Mouse (Mus musculus) kidney, embryonic 15.5 days (tissue): ENCODE data around the gene Coq5. TPM values are rescaled to one million over a fixed set of nuclear protein-coding genes. Genes with fewer than 3 reads are reported as not detected.

Experiments used
- ATAC-seq: fragments of 200-750 bp; cut with Nextera tagmentation; replicated peaks from 2 replicates; pipeline ENCODE4 v1.8.0; 2017; ENCODE audit warnings: moderate TSS enrichment; ENCODE audit not compliant: low FRiP score
- H3K27ac ChIP-seq: fragments of 300-500 bp; sonication (generic); 2 replicates; pipeline ENCODE4 v1.5.1; 2015; ENCODE audit warnings: mild to moderate bottlenecking, inconsistent platforms
- H3K27me3 ChIP-seq: fragments of 300-500 bp; sonication (generic); 2 replicates; pipeline ENCODE4 v1.6.1; 2015; ENCODE audit warnings: inconsistent platforms
- H3K36me3 ChIP-seq: fragments of 300-500 bp; sonication (generic); 2 replicates; pipeline ENCODE4 v1.6.1; 2015; ENCODE audit warnings: inconsistent platforms
- H3K4me1 ChIP-seq: fragments of 300-500 bp; sonication (generic); 2 replicates; pipeline ENCODE4 v1.6.1; 2015; ENCODE audit warnings: inconsistent platforms
- H3K4me2 ChIP-seq: fragments of 300-500 bp; sonication (generic); 2 replicates; pipeline ENCODE4 v1.6.1; 2015; ENCODE audit warnings: moderate library complexity, mild to moderate bottlenecking, inconsistent platforms
- H3K4me3 ChIP-seq: fragments of 300-500 bp; sonication (generic); replicated peaks from 2 replicates; pipeline ENCODE4 v1.5.1; 2015; ENCODE audit warnings: mild to moderate bottlenecking, inconsistent platforms
- H3K9ac ChIP-seq: fragments of 300-500 bp; sonication (generic); 2 replicates; pipeline ENCODE4 v1.6.1; 2015; ENCODE audit warnings: mild to moderate bottlenecking, inconsistent platforms
- H3K9me3 ChIP-seq: fragments of 300-500 bp; sonication (generic); replicated peaks from 2 replicates; pipeline ENCODE4 v1.6.1; 2016; ENCODE audit warnings: inconsistent platforms
- WGBS: fragments of 180-500 bp; shearing (Covaris S2); methylation state at CpG from one replicate; pipeline ENCODE4 v1.1.7; 2015; ENCODE audit warnings: mixed read lengths; 5-methylcytosine and 5-hydroxymethylcytosine counted together
- polyA plus RNA-seq: library from polyadenylated mRNA; unstranded; fragments of >200 nt; fragmentation: Nextera tagmentation; extraction: Ambion mirVana; gene quantifications from 2 replicates; pipeline ENCODE4 v1.2.1, GENCODE M21; 2015

Gene Coq5
- polyA plus RNA-seq, 1 experiment from 2014 or later = 51.2 TPM

GRCm38 (mm10) chr5:115269969-115270368, 9.5 kb upstream of the Coq5 start:
- no peaks in the 10 kb centered on the region for H3K27me3 ChIP-seq
- H3K4me3 ChIP-seq = peak overlapping the region; percentile 97; the same call in 1 of the 2 replicates
- H3K27ac ChIP-seq = no peak overlapping the region
- H3K9me3 ChIP-seq = no peaks in the 10 kb centered on the region
- H3K4me2 ChIP-seq = peak overlapping the region; percentile 73
- 90% methylated on average over 1 of the region's 1 CpGs for WGBS
- peaks cover 43% of the 10 kb centered on the region for H3K36me3 ChIP-seq
- peaks cover 53% of the 10 kb centered on the region for H3K4me1 ChIP-seq
- no peak overlapping the region for H3K9ac ChIP-seq
- ATAC-seq = no peak

DNA sequence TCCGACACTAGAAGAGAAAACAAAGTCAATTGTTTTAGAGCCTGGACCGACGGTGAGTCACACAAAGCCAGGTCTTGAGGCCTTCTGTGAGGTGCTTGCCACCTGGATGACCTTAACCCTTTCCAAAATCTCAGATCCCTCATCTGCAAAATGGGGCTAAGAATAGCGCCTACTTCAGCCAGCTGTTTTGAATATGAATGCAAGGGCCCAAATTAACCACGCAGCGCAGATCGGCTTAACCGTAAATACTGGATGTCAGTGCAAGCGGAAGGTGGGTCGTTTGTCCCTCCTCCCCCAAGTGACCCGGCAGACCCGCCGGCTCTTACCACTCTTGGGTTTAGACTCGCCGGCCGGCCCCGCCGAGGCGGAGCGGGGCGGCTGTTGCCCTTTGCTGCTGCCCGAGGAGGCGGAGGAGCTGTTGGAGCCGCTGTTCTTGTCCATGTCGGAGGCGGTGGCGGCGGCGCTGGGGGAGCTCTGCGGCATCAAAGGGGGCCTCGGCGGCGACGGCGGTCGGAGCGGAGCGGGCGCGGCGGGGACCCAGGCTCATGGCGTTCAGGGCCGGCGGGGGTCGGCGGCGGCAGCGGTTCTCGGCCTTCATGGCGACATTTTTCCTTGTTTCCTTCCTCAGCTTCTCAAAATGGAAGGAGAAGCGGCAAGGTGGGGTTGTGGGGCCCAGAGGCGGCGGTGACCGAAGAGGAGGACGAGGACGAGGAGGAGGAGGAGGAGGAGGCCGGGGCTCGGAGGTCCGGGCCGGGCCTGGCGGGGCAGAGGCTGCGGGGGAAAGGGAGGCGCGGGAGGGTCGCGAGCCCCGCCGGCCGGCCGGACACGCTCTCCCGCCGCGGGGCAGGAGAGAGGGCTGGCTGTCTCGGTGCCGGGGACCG, 7.3 kb upstream of the Coq5 start:
- H3K9ac ChIP-seq = peak overlapping the region; percentile 98
- peaks cover 47% of the 10 kb centered on the region for H3K4me1 ChIP-seq
- H3K27ac ChIP-seq = peak overlapping the region; percentile 78
- peaks cover 25% of the 10 kb centered on the region for H3K36me3 ChIP-seq
- H3K9me3 ChIP-seq = no peaks in the 10 kb centered on the region
- no peaks in the 10 kb centered on the region for H3K27me3 ChIP-seq
- under 1% methylated on average over 74 of the region's 77 CpGs for WGBS
- ATAC-seq = peak; percentile 62
- H3K4me2 ChIP-seq = peak overlapping the region; percentile 73
- H3K4me3 ChIP-seq = peak overlapping the region; percentile 97

DNA sequence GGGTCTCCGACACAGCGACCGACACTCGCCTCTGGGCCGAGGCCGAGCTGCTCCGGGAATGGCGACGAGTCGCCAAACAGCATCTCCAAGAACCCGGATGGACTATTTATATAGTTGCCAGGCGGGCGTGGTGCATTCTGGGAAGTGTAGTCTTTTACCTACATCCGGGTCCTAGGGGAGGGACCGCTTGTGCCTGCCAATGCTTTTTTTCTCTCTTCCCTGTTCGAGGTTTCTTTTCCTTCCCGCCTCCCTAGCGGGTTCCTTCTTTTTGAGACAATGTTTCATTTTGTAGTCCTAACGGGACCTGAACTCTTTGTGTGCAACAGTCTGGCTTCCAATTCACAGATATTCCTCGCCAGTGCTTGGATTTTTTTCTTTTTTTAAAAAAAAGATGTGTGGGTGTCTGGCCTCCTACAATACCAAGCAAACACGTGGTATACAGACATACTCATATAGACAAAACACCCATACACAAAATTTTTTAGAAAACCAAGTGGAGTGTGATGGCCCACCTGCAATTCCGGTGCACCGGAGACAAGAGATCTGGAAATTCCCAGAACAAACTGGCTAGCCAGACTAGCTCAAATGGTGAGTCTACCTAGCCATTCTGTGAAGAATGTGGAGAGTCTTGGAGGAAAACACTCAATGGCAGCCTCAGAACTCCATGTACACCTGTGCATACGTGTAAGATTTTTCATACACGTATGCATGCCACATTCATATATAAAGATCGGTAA, 6.5 kb upstream of the Coq5 start, which contains the start of gene Rnf10:
Gene Rnf10 (minus strand): TSS at position 87 of the 737 bp plus-strand sequence.
- ATAC-seq = peak; percentile 91
- H3K4me1 ChIP-seq = peaks cover 42% of the 10 kb centered on the region

GRCm38 (mm10) chr5:115273549-115274135, 5.8 kb upstream of the Coq5 start:
- H3K4me2 ChIP-seq = peak overlapping the region; percentile 73
- H3K36me3 ChIP-seq = peaks cover 14% of the 10 kb centered on the region
- no peak for ATAC-seq
- H3K27ac ChIP-seq = peak overlapping the region; percentile 78; the same call in 1 of the 2 replicates
- H3K9me3 ChIP-seq = no peaks in the 10 kb centered on the region
- 74% methylated on average over 6 of the region's 6 CpGs for WGBS
- H3K9ac ChIP-seq = no peak overlapping the region
- peaks cover 35% of the 10 kb centered on the region for H3K4me1 ChIP-seq
- H3K4me3 ChIP-seq = peak overlapping the region; percentile 97; the same call in 1 of the 2 replicates
- no peaks in the 10 kb centered on the region for H3K27me3 ChIP-seq

More for the DNA sequence above, 6.5 kb upstream of the Coq5 start, which contains the start of gene Rnf10:
- Histone ChIP-seq H3K9ac (peak within 1 kb of the TSS; percentile 98), H3K27me3 (no peaks in the 10 kb centered on the region), H3K9me3 (no peaks in the 10 kb centered on the region), H3K27ac (peak within 1 kb of the TSS; percentile 78), H3K4me2 (peak within 1 kb of the TSS; percentile 73), H3K36me3 (peaks cover 20% of the 10 kb centered on the region), H3K4me3 (peak within 1 kb of the TSS; percentile 97)
- 14% methylated on average over 26 of the region's 26 CpGs for WGBS

DNA sequence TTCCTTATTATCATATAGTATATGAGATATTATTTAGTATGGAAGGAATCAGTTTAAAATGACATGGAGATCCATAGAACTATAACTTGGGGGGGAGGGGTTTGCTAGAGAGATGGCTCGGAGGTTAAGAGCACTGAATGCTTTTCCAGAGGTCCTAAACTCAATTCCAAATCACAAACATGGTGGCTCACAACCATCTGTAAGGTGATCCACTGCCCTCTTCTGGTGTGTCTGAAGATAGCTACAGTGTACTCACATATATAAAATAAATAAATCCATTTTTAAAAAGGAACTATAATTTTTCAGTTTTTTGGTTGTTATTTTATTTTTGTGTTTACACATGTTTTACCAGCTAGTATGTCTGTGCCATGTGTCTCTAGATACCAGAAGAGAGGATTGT, 5.1 kb upstream of the Coq5 start:
- Histone ChIP-seq H3K36me3 (peaks cover 7% of the 10 kb centered on the region), H3K9me3 (no peaks in the 10 kb centered on the region), H3K9ac (no peak overlapping the region), H3K27ac (no peak overlapping the region), H3K4me1 (peaks cover 28% of the 10 kb centered on the region), H3K4me2 (no peak overlapping the region), H3K4me3 (no peak overlapping the region), H3K27me3 (no peaks in the 10 kb centered on the region)
- ATAC-seq = no peak
- 71% methylated on average over 1 of the region's 1 CpGs for WGBS

DNA sequence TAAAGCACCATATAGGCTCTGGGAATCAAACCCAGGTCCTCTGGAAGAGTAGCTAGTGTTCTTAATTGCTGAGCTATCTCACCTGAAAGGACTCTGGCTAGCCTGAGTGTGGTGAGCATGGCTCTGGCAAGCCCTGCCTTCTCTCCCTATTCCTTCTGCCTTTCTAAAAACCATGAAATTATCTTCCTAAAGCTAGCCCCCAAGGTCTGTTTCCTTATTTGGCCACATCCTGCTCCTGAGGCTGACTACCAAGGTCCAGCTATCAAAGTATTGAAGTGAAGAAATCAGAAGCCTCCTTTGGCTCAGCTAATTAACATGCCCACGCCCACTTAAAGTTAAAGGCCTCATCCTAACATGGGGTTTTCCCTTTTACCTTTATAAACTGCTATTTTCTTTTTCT, 4.7 kb upstream of the Coq5 start:
- peaks cover 24% of the 10 kb centered on the region for H3K4me1 ChIP-seq
- no peaks in the 10 kb centered on the region for H3K9me3 ChIP-seq
- no peak overlapping the region for H3K4me3 ChIP-seq
- H3K9ac ChIP-seq = no peak overlapping the region
- H3K4me2 ChIP-seq = no peak overlapping the region
- 96% methylated on average over 1 of the region's 1 CpGs for WGBS
- peaks cover 3% of the 10 kb centered on the region for H3K36me3 ChIP-seq
- no peak for ATAC-seq
- no peaks in the 10 kb centered on the region for H3K27me3 ChIP-seq
- H3K27ac ChIP-seq = no peak overlapping the region

GRCm38 (mm10) chr5:115275998-115276397, 3.5 kb upstream of the Coq5 start:
- no peak overlapping the region for H3K27ac ChIP-seq
- H3K9me3 ChIP-seq = no peaks in the 10 kb centered on the region
- H3K9ac ChIP-seq = no peak overlapping the region
- no peak for ATAC-seq
- H3K27me3 ChIP-seq = no peaks in the 10 kb centered on the region
- peaks cover 17% of the 10 kb centered on the region for H3K4me1 ChIP-seq
- H3K4me3 ChIP-seq = no peak overlapping the region
- 44% methylated on average over 14 of the region's 14 CpGs for WGBS
- H3K4me2 ChIP-seq = no peak overlapping the region
- no peaks in the 10 kb centered on the region for H3K36me3 ChIP-seq

GRCm38 (mm10) chr5:115278053-115278452, 1.4 kb upstream of the Coq5 start:
- no peak for ATAC-seq
- no peak overlapping the region for H3K9ac ChIP-seq
- 91% methylated on average over 1 of the region's 1 CpGs for WGBS
- H3K4me3 ChIP-seq = no peak overlapping the region
- no peaks in the 10 kb centered on the region for H3K9me3 ChIP-seq
- H3K36me3 ChIP-seq = peaks cover under 1% of the 10 kb centered on the region; the same call in 1 of the 2 replicates
- no peak overlapping the region for H3K27ac ChIP-seq
- H3K4me2 ChIP-seq = no peak overlapping the region
- H3K4me1 ChIP-seq = peaks cover 14% of the 10 kb centered on the region
- H3K27me3 ChIP-seq = no peaks in the 10 kb centered on the region

DNA sequence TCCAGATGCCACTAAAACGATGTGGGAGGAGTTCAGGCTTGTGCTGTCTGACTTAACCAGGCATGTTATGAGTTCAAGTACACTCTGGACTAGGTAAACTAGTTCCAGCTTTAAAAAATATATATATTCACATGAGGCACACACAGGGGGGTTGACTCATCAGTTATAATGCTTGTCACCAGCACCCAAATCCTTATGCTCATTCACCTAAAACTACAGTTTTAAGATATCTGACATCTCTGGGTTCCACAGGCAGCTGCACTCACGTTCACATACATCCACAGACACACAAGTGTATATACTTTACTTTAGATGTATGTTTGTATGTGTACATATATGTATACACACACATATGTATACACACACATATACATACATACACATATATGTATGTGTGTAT, 681 bp upstream of the Coq5 start:
- H3K9ac ChIP-seq = no peak overlapping the region
- no peak overlapping the region for H3K27ac ChIP-seq
- no peaks in the 10 kb centered on the region for H3K9me3 ChIP-seq
- H3K4me3 ChIP-seq = no peak overlapping the region
- no peak for ATAC-seq
- no peak overlapping the region for H3K4me2 ChIP-seq
- WGBS = 61% methylated on average over 2 of the region's 2 CpGs
- H3K27me3 ChIP-seq = no peaks in the 10 kb centered on the region
- peaks cover 7% of the 10 kb centered on the region for H3K36me3 ChIP-seq
- peaks cover 9% of the 10 kb centered on the region for H3K4me1 ChIP-seq

DNA sequence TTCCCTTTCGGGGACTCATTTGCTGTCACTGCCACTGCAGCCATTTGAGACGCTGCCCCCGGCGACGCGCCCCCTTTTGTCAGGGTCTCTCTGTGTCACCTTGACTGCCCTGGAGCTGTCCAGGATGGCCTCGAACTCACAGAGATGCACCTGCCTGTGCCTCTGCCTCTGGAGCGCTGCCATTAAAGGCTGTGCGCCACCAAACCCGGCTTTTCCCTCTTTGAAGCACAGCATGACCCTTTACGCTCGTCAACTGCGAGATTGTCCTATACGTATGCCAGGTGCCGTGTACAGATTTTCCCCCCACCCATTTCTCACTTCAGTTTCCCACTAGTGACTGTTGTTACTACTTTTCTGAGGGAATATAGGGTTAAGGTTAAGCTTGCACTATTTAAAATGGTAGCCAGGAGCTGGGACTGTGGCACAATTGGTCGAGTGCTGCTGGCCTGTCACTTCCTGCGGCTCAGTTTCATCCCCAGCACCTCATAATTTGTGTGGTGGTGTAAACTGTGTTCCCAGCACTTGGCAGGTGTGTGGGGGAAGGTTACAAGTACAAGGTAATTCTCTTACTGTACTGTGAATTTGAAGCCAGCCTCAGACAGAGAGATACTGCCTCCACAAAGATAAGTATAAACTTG, 703 bp downstream of the Coq5 start:
- H3K27me3 ChIP-seq = no peaks in the 10 kb centered on the region
- peaks cover 21% of the 10 kb centered on the region for H3K36me3 ChIP-seq

DNA sequence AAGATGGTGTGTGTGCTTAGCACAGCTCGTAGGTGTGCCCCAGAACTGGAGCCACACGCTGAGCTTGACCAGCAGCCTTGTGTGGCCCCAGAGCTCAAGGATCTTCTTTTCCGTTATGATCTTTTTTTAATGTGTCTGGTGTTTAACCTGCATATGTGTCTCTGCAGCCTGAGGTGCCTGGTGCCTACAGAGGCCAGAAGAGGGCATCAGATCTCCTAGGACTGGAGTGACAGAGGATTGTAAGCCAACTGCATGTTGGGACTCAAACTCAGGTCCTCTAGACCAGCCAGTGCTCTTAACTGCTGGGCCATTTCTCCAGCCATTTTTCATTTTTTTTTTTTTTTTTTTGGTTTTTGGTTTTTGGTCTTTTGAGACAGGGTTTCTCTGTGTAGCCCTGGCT, 5.3 kb downstream of the Coq5 start:
- Histone ChIP-seq H3K27me3 (no peaks in the 10 kb centered on the region), H3K4me2 (no peak overlapping the region), H3K9ac (no peak overlapping the region), H3K9me3 (no peaks in the 10 kb centered on the region), H3K4me1 (peaks cover 9% of the 10 kb centered on the region), H3K27ac (no peak overlapping the region), H3K36me3 (peaks cover 58% of the 10 kb centered on the region), H3K4me3 (no peak overlapping the region)
- ATAC-seq = no peak
- WGBS = 91% methylated on average over 3 of the region's 3 CpGs

More for the DNA sequence above, 703 bp downstream of the Coq5 start:
- 5% methylated on average over 17 of the region's 17 CpGs for WGBS
- Histone ChIP-seq H3K4me2 (peak overlapping the region; percentile 83), H3K9me3 (no peaks in the 10 kb centered on the region), H3K9ac (peak overlapping the region; percentile 88), H3K4me1 (peaks cover 9% of the 10 kb centered on the region), H3K27ac (peak overlapping the region; percentile 66), H3K4me3 (peak overlapping the region; percentile 98)
- no peak; the same call in 1 of the 2 replicates for ATAC-seq
